Mouse (Mus musculus) liver, embryonic 13.5 days (tissue): ENCODE measurements at regions not wholly inside any gene's neighbourhood (a gene's known extent, or its start where the extent isn't known, plus 50 kb on each side); places are given as distances from the start of the nearest gene placed in this dataset.

Source experiments
- ATAC-seq: fragments of 200-750 bp; cut with Nextera tagmentation; 2 replicates; pipeline ENCODE4 v1.8.0; 2017; ENCODE audit warnings: low read depth, mild to moderate bottlenecking, moderate number of reproducible peaks, moderate library complexity
- DNase-seq: peaks from one replicate; pipeline ENCODE4 v3.0.0; 2022
- H3K27ac ChIP-seq: fragments of 300-500 bp; sonication (generic); 2 replicates; pipeline ENCODE4 v1.5.1; 2015; ENCODE audit warnings: moderate library complexity, mild to moderate bottlenecking, inconsistent platforms
- H3K27me3 ChIP-seq: fragments of 300-500 bp; sonication (generic); 2 replicates; pipeline ENCODE4 v1.6.1; 2015; ENCODE audit warnings: mild to moderate bottlenecking, inconsistent platforms
- H3K36me3 ChIP-seq: fragments of 300-500 bp; sonication (generic); 2 replicates; pipeline ENCODE4 v1.6.1; 2015; ENCODE audit warnings: mild to moderate bottlenecking, inconsistent platforms
- H3K4me1 ChIP-seq: fragments of 300-500 bp; sonication (generic); replicated peaks from 2 replicates; pipeline ENCODE4 v1.6.1; 2015; ENCODE audit warnings: inconsistent platforms
- H3K4me2 ChIP-seq: fragments of 300-500 bp; sonication (generic); 2 replicates; pipeline ENCODE4 v1.6.1; 2015; ENCODE audit warnings: inconsistent platforms, mild to moderate bottlenecking, moderate library complexity
- H3K4me3 ChIP-seq: fragments of 300-500 bp; sonication (generic); replicated peaks from 2 replicates; pipeline ENCODE4 v1.5.1; 2015; ENCODE audit warnings: mild to moderate bottlenecking, inconsistent platforms
- H3K9ac ChIP-seq: fragments of 300-500 bp; sonication (generic); 2 replicates; pipeline ENCODE4 v1.6.1; 2015; ENCODE audit warnings: mild to moderate bottlenecking, inconsistent platforms
- H3K9me3 ChIP-seq: fragments of 300-500 bp; sonication (generic); replicated peaks from 2 replicates; pipeline ENCODE4 v1.6.1; 2016; ENCODE audit warnings: inconsistent platforms
- WGBS: fragments of 180-500 bp; shearing (Covaris S2); methylation state at CpG from one replicate; pipeline ENCODE4 v1.1.7; 2015; ENCODE audit not compliant: insufficient replicate concordance; 5-methylcytosine and 5-hydroxymethylcytosine counted together

DNA sequence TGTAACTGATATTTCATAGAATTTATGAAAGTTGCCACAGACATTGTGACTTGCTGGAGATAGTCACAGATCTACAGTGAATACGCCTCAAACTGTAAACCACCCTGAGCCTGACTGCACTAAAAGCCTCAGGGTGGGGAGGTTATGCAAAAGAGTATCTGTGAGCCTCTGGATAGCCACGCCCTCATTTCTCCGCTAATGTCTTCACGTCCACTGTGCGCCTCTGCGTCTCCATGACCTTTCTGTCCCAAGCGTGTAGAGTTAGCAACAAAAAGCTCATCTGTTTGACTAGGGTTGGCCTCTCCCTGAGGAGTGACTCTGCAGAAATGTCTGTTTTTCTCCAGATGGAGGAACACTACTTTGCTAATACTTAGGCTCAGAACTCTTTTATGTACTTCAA is 170.8 kb upstream of the Gm49356 start:
- H3K27me3 ChIP-seq, result peaks cover 9% of the 10 kb centered on the region; the same call in 1 of the 2 replicates
- peak; percentile 54 for ATAC-seq

DNA sequence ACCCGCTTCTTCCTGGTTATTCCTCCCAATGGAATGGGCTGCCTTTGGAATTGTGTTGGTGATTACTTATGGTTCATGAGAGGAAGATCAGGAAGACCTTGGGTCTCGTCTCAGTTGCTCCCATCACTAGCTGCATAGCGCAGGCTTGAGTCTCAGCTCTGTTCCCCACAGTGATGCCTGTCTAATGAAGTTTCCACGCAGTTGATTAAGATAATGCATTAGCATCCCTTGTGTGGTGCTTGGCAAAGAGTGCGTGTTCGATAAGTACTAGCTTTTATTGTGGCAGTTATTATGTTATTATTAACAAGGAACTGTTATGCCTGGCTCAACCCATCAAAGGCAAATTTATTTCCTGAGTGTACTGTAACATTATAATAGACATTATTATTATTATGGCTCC is 169.7 kb upstream of the Gm49356 start:
- no peaks in the 10 kb centered on the region for H3K9me3 ChIP-seq
- ATAC-seq (no peak), DNase-seq (no peak)
- H3K4me3 ChIP-seq, result no peak overlapping the region
- H3K27me3 ChIP-seq, result peaks cover 7% of the 10 kb centered on the region; the same call in 1 of the 2 replicates
- 0 out of 2 replicates have a peak, but pooled peaks cover 5% of the 10 kb centered on the region for H3K4me1 ChIP-seq
- H3K9ac ChIP-seq, result no peak overlapping the region
- WGBS, result 75% methylated on average over 6 of the region's 6 CpGs
- no peak overlapping the region for H3K4me2 ChIP-seq
- H3K27ac ChIP-seq, result no peak overlapping the region
- H3K36me3 ChIP-seq, result no peaks in the 10 kb centered on the region

More for the DNA sequence above, 170.8 kb upstream of the Gm49356 start:
- Histone ChIP-seq H3K27ac (no peak overlapping the region), H3K36me3 (no peaks in the 10 kb centered on the region), H3K4me1 (0 out of 2 replicates have a peak, but pooled peaks cover 5% of the 10 kb centered on the region), H3K9ac (no peak overlapping the region), H3K4me3 (no peak overlapping the region), H3K9me3 (no peaks in the 10 kb centered on the region), H3K4me2 (no peak overlapping the region)
- DNase-seq, result peak; percentile 26
- 53% methylated on average over 7 of the region's 7 CpGs for WGBS

DNA sequence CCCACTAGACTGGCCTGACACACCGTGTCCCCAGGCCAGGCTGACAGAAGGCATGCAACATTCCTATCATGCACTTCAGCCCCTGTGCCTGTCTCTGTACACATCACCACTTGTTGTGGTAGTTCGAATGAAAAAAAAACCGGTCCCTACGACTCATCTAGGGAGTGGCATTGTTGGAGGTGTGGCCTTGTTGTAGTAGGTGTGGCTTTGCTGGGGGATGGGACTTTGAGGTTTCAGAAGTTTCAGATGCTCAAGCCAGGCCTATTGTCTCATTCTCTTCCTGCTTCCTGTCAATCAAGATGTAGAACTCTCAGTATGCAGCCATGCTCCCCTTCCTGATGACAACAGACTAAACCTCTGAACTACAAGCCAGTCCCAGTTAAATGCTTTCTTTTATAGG is 162.1 kb upstream of the Gm49356 start:
- H3K9me3 ChIP-seq, result no peaks in the 10 kb centered on the region
- no peak overlapping the region for H3K9ac ChIP-seq
- 49% methylated on average over 4 of the region's 4 CpGs for WGBS
- H3K27ac ChIP-seq, result no peak overlapping the region
- no peak for DNase-seq
- H3K27me3 ChIP-seq, result peaks cover 5% of the 10 kb centered on the region
- 0 out of 2 replicates have a peak, but pooled peaks have one; percentile 18 for ATAC-seq
- no peaks in the 10 kb centered on the region for H3K36me3 ChIP-seq
- H3K4me1 ChIP-seq, result 0 out of 2 replicates have a peak, but pooled peaks cover 4% of the 10 kb centered on the region
- H3K4me3 ChIP-seq, result no peak overlapping the region
- no peak overlapping the region for H3K4me2 ChIP-seq

DNA sequence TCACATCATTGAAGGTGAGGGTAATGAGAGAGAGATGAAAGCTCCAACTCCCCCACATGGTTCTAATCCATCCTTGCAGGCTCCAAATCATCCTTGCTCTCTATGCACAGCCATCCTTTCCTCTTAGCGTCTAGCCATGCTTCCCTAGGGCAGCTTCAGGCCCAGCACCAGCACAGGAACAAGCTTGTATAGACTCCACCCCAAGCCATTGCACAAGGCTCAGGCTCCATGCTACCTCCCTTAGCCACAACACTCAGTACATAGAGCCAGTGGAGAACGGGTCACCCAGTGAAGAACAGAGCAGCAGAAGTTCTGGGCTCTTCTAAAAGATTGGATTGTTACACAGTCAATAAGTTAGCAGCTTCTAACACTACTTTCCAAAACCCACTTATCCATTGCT is 160.8 kb upstream of the Gm49356 start:
- H3K9me3 ChIP-seq, result no peaks in the 10 kb centered on the region
- 0 out of 2 replicates have a peak, but pooled peaks cover 4% of the 10 kb centered on the region for H3K4me1 ChIP-seq
- H3K4me3 ChIP-seq, result no peak overlapping the region
- no peaks in the 10 kb centered on the region for H3K36me3 ChIP-seq
- DNase-seq (no peak), ATAC-seq (no peak)
- no peak overlapping the region for H3K9ac ChIP-seq
- H3K4me2 ChIP-seq, result no peak overlapping the region
- H3K27me3 ChIP-seq, result peaks cover 5% of the 10 kb centered on the region
- no peak overlapping the region for H3K27ac ChIP-seq
- WGBS, result 66% methylated on average over 2 of the region's 2 CpGs

DNA sequence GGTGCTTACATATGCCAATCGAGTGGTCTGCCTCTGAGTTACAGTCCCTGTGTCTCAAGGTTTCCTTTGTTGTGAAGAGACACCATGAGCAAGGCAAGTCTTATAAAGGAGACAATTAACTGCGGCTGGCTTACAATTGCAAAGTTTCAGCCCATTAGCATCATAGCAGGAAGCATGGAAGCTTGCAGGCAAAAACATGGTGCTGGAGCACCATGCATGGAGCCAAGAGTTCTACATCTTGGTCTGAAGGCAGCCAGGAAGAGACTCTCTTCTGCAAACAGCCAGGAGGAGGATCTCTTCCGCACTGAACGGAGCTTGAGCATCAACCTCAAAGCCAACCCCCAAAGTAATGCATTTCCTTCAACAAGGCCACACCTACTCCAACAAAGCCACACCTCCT is 158.2 kb upstream of the Gm49356 start:
- WGBS, result 68% methylated on average over 4 of the region's 4 CpGs
- H3K27ac ChIP-seq, result no peak overlapping the region
- no peak overlapping the region for H3K4me2 ChIP-seq
- peaks cover 12% of the 10 kb centered on the region for H3K27me3 ChIP-seq
- no peaks in the 10 kb centered on the region for H3K36me3 ChIP-seq
- ATAC-seq (no peak), DNase-seq (no peak)
- no peak overlapping the region for H3K9ac ChIP-seq
- no peaks in the 10 kb centered on the region for H3K9me3 ChIP-seq
- no peak overlapping the region for H3K4me3 ChIP-seq
- H3K4me1 ChIP-seq, result peaks cover 10% of the 10 kb centered on the region; the same call in 1 of the 2 replicates

DNA sequence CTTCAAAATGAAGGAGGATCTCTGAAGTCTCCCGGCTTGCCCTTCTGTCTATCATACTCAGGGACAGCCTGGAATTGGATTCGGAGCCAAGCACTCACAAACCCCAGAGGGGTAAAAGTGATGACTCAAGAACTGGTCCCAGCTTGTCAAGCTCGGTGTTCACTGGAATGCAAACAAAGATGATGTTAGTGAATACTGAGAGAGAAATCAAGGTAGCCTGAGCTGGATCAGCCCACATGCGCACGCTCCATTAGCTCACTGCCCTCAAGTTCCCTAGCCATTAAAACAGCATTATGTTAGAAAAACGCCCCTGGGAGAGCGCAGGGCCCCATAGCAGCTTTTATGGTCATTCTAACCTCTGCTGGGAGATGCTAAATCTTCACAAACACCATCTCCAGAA is 157.8 kb upstream of the Gm49356 start:
- Histone ChIP-seq H3K4me3 (no peak overlapping the region), H3K27me3 (peaks cover 12% of the 10 kb centered on the region), H3K9ac (no peak overlapping the region), H3K27ac (no peak overlapping the region), H3K4me2 (no peak overlapping the region), H3K36me3 (no peaks in the 10 kb centered on the region), H3K4me1 (peaks cover 10% of the 10 kb centered on the region; the same call in 1 of the 2 replicates), H3K9me3 (no peaks in the 10 kb centered on the region)
- ATAC-seq, result no peak
- no peak for DNase-seq
- 68% methylated on average over 7 of the region's 7 CpGs for WGBS

DNA sequence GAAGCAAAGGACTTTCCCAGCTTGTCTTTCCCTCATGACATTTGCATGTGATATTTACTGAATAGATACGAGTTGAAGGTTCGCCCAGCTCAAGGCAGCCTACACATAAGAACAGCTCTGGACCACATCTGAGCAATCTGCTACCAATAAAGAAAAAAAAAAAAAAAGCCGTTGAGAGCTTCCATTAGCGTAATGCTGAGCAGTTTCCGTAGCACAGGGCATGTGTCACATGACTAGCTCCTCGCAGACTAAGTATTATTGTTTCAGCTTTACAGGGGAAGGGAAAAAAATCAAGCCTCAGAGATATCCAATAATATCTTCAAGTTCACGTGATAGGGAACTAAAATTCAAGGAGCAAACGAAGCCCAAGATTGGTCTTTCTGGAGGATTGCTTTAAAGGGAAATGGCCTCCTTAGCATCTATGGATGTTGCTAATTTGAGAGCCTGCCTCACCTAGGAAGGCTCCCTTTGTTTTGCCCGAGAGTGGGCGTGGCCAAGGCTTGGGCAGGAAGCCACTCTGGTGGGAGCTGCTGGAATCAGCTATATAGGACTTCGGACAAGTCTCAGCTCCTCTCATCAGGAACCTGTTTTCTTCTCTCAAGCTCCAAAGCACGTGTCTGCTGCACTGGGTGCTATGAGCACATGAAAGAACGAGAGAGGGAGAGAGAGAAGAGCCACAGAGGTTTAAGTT is 157.0 kb upstream of the Gm49356 start:
- peaks cover 6% of the 10 kb centered on the region; the same call in 1 of the 2 replicates for H3K4me1 ChIP-seq
- no peak overlapping the region for H3K27ac ChIP-seq
- H3K36me3 ChIP-seq, result no peaks in the 10 kb centered on the region
- no peak for ATAC-seq
- WGBS, result 41% methylated on average over 13 of the region's 13 CpGs
- H3K4me3 ChIP-seq, result no peak overlapping the region
- H3K9ac ChIP-seq, result no peak overlapping the region
- peaks cover 12% of the 10 kb centered on the region for H3K27me3 ChIP-seq
- H3K4me2 ChIP-seq, result no peak overlapping the region
- DNase-seq, result no peak
- no peaks in the 10 kb centered on the region for H3K9me3 ChIP-seq
